Mouse (Mus musculus): ENCODE measurements at regions not wholly inside any gene's neighbourhood (a gene's known extent, or its start where the extent isn't known, plus 50 kb on each side); places are given as distances from the start of the nearest gene placed in this dataset.
A peak's percentile ranks its signal among the peaks of the same experiment; 100 is the strongest.
"Not testable (repeated sequence)": the region's sequence is repeated elsewhere in the genome, so short reads cannot be mapped to it uniquely, and the experiment has no call there.

- no peak for ATAC-seq
- Histone ChIP-seq H3K4me3 (ENCODE audit: low read length) (no peak overlapping the region), H3K9me3 (ENCODE audit: control insufficient read depth, low read length) (no peaks in the 10 kb centered on the region), H3K27me3 (replicated peaks; ENCODE audit: control insufficient read depth, insufficient read depth, low read length) (no peaks in the 10 kb centered on the region), H3K36me3 (ENCODE audit: control insufficient read depth, insufficient read depth, low read length) (no peaks in the 10 kb centered on the region), H3K4me2 (ENCODE audit: low read depth, low read length) (no peak overlapping the region), H3K27ac (ENCODE audit: low read length) (no peak overlapping the region), H3K4me1 (ENCODE audit: control insufficient read depth, insufficient read depth, low read length) (no peaks in the 10 kb centered on the region), H3K9ac (ENCODE audit: low read depth, low read length) (no peak overlapping the region)
- WGBS = 81% methylated on average over 1 of the region's 1 CpGs
Observed at GRCm38 (mm10) chr9:4994549-4995141, 198.6 kb upstream of the Gria4 start.

- not testable (repeated sequence) for H3K27me3 ChIP-seq (replicated peaks; ENCODE audit: control insufficient read depth, insufficient read depth, low read length); H3K4me3 ChIP-seq (ENCODE audit: low read length); ATAC-seq; H3K27ac ChIP-seq (ENCODE audit: low read length); H3K4me1 ChIP-seq (ENCODE audit: control insufficient read depth, insufficient read depth, low read length); H3K36me3 ChIP-seq (ENCODE audit: control insufficient read depth, insufficient read depth, low read length); H3K4me2 ChIP-seq (ENCODE audit: low read depth, low read length); H3K9ac ChIP-seq (ENCODE audit: low read depth, low read length); H3K9me3 ChIP-seq (ENCODE audit: control insufficient read depth, low read length)
- WGBS = 65% methylated on average over 8 of the region's 8 CpGs
Observed at GRCm38 (mm10) chr9:4979401-4979800, 183.4 kb upstream of the Gria4 start.

GRCm38 (mm10) chr9:4977537-4977936 is 181.5 kb upstream of the Gria4 start:
- Histone ChIP-seq H3K4me2 (ENCODE audit: low read depth, low read length) (no peak overlapping the region), H3K4me3 (ENCODE audit: low read length) (no peak overlapping the region), H3K27ac (ENCODE audit: low read length) (no peak overlapping the region), H3K27me3 (replicated peaks; ENCODE audit: control insufficient read depth, insufficient read depth, low read length) (no peaks in the 10 kb centered on the region), H3K36me3 (ENCODE audit: control insufficient read depth, insufficient read depth, low read length) (no peaks in the 10 kb centered on the region), H3K9ac (ENCODE audit: low read depth, low read length) (no peak overlapping the region), H3K4me1 (ENCODE audit: control insufficient read depth, insufficient read depth, low read length) (no peaks in the 10 kb centered on the region), H3K9me3 (ENCODE audit: control insufficient read depth, low read length) (peaks cover 3% of the 10 kb centered on the region; the same call in 1 of the 2 replicates)
- no peak for ATAC-seq
- 88% methylated on average over 31 of the region's 31 CpGs for WGBS

DNA sequence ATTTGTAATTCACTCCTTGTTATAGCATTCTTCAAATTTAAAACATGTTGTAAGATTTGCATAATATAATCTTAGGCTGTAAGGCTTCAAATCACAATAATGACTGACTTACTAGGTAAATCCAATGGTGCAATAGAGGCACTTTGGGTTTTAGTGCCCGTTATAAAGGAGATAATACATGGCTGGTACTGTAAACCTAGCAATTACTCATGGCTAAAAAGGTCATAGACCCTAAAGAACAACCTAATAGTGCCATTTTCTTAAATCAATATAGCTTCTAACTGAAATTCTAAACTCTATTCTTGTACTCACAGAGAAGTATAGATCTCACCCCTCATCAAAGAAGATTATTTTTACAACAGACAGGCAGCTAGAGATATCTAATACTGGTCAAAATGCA is 179.0 kb upstream of the Gria4 start:
- peak; percentile 81 for ATAC-seq
- H3K27ac ChIP-seq (ENCODE audit: low read length) = no peak overlapping the region
- H3K4me3 ChIP-seq (ENCODE audit: low read length) = no peak overlapping the region
- no peaks in the 10 kb centered on the region for H3K4me1 ChIP-seq (ENCODE audit: control insufficient read depth, insufficient read depth, low read length)
- H3K36me3 ChIP-seq (ENCODE audit: control insufficient read depth, insufficient read depth, low read length) = no peaks in the 10 kb centered on the region
- peaks cover 3% of the 10 kb centered on the region; the same call in 1 of the 2 replicates for H3K9me3 ChIP-seq (ENCODE audit: control insufficient read depth, low read length)
- H3K4me2 ChIP-seq (ENCODE audit: low read depth, low read length) = no peak overlapping the region
- H3K9ac ChIP-seq (ENCODE audit: low read depth, low read length) = no peak overlapping the region
- no peaks in the 10 kb centered on the region for H3K27me3 ChIP-seq (replicated peaks; ENCODE audit: control insufficient read depth, insufficient read depth, low read length)
- WGBS = 37% methylated on average over 1 of the region's 1 CpGs

DNA sequence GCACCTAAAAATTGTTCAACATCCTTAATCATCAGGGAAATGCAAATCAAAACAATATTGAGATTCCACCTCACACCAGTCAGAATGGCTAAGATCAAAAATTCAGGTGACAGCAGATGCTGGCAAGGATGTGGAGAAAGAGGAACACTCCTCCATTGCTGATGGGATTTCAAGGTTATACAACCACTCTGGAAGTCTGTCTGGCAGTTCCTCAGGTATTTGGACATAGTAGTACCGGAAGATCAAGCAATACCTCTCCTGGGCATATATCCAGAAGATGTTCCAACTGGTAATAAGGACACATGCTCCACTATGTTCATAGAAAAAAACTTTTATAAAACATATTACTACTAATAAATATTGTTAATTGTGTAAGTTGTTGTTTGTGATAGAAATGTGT is 135.8 kb upstream of the Gria4 start:
- not testable (repeated sequence) for H3K4me3 ChIP-seq (ENCODE audit: low read length); ATAC-seq; H3K36me3 ChIP-seq (ENCODE audit: control insufficient read depth, insufficient read depth, low read length); H3K4me2 ChIP-seq (ENCODE audit: low read depth, low read length); H3K27me3 ChIP-seq (replicated peaks; ENCODE audit: control insufficient read depth, insufficient read depth, low read length); H3K27ac ChIP-seq (ENCODE audit: low read length); H3K4me1 ChIP-seq (ENCODE audit: control insufficient read depth, insufficient read depth, low read length); H3K9me3 ChIP-seq (ENCODE audit: control insufficient read depth, low read length); H3K9ac ChIP-seq (ENCODE audit: low read depth, low read length)
- 88% methylated on average over 1 of the region's 1 CpGs for whole genome bisulfite sequencing

DNA sequence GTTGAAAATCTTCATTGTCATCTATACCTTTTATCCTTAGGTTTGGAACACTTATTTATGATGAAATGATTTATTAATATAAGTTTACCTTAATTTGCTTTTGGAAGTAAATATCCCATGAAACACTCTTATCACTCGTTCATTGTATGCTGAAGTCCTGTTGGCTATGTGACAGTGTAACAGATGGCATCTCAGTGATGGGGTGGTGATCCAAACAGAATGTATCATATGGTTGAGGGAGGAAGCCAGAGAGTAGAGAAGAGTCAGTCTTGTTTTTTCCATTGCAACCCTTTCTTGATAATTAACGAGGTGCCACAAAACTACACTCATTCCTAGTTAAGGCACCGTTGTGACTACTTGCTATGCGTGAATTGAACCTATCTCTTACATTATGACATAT is 134.3 kb upstream of the Gria4 start:
- H3K36me3 ChIP-seq (ENCODE audit: control insufficient read depth, insufficient read depth, low read length) = no peaks in the 10 kb centered on the region
- H3K4me1 ChIP-seq (ENCODE audit: control insufficient read depth, insufficient read depth, low read length) = no peaks in the 10 kb centered on the region
- no peak overlapping the region for H3K9ac ChIP-seq (ENCODE audit: low read depth, low read length)
- H3K27ac ChIP-seq (ENCODE audit: low read length) = no peak overlapping the region
- no peaks in the 10 kb centered on the region for H3K27me3 ChIP-seq (replicated peaks; ENCODE audit: control insufficient read depth, insufficient read depth, low read length)
- WGBS = 86% methylated on average over 4 of the region's 4 CpGs
- H3K4me2 ChIP-seq (ENCODE audit: low read depth, low read length) = no peak overlapping the region
- ATAC-seq = no peak
- H3K9me3 ChIP-seq (ENCODE audit: control insufficient read depth, low read length) = no peaks in the 10 kb centered on the region
- H3K4me3 ChIP-seq (ENCODE audit: low read length) = no peak overlapping the region

- H3K27ac ChIP-seq (ENCODE audit: low read length) = no peak overlapping the region
- H3K27me3 ChIP-seq (replicated peaks; ENCODE audit: control insufficient read depth, insufficient read depth, low read length) = no peaks in the 10 kb centered on the region
- no peaks in the 10 kb centered on the region for H3K9me3 ChIP-seq (ENCODE audit: control insufficient read depth, low read length)
- H3K4me1 ChIP-seq (ENCODE audit: control insufficient read depth, insufficient read depth, low read length) = no peaks in the 10 kb centered on the region
- 76% methylated on average over 2 of the region's 2 CpGs for WGBS
- H3K36me3 ChIP-seq (ENCODE audit: control insufficient read depth, insufficient read depth, low read length) = no peaks in the 10 kb centered on the region
- no peak overlapping the region for H3K4me2 ChIP-seq (ENCODE audit: low read depth, low read length)
- peak; percentile 75 for ATAC-seq
- no peak overlapping the region for H3K9ac ChIP-seq (ENCODE audit: low read depth, low read length)
- H3K4me3 ChIP-seq (ENCODE audit: low read length) = no peak overlapping the region
Observed at GRCm38 (mm10) chr9:4910543-4910942, 114.5 kb upstream of the Gria4 start.

DNA sequence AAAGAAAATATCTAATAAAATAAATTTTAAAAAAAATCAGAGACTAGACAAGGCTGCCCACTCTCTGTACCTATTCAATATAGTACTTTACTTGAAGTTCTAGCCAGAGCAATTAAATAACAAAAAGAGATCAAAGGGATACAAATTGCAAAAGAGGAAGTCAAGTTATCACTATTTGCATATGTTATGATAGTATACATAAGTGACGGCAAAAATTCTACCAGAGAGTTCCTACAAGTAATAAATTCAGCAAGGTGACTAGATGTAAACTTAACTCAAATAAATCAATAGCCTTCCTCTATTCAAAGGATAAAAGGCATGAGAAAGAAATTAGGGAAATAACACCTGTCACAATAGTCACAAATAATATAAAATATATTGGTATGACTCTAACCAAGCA is 89.4 kb upstream of the Gria4 start:
- Histone ChIP-seq H3K9ac (ENCODE audit: low read depth, low read length) (no peak overlapping the region), H3K4me1 (ENCODE audit: control insufficient read depth, insufficient read depth, low read length) (no peaks in the 10 kb centered on the region), H3K27ac (ENCODE audit: low read length) (no peak overlapping the region), H3K9me3 (ENCODE audit: control insufficient read depth, low read length) (no peaks in the 10 kb centered on the region), H3K4me3 (ENCODE audit: low read length) (no peak overlapping the region), H3K36me3 (ENCODE audit: control insufficient read depth, insufficient read depth, low read length) (no peaks in the 10 kb centered on the region), H3K4me2 (ENCODE audit: low read depth, low read length) (no peak overlapping the region), H3K27me3 (replicated peaks; ENCODE audit: control insufficient read depth, insufficient read depth, low read length) (no peaks in the 10 kb centered on the region)
- 54% methylated on average over 1 of the region's 1 CpGs for WGBS
- no peak for ATAC-seq
